Mouse (Mus musculus) liver, embryonic 14.5 days (tissue): ENCODE data around the gene Nr5a2. TPM values are rescaled to one million over a fixed set of nuclear protein-coding genes. Genes with fewer than 3 reads are reported as not detected.

ENCODE experiments used
- ATAC-seq: fragments of 200-750 bp; cut with Nextera tagmentation; 2 replicates; pipeline ENCODE4 v1.8.0; 2017; ENCODE audit warnings: moderate number of reproducible peaks, mild to moderate bottlenecking, moderate library complexity; ENCODE audit not compliant: insufficient read depth
- DNase-seq, 3 experiments: peaks; one replicate each; pipeline ENCODE4 v3.0.0-alpha.2; 2012 to 2013; ENCODE audit warnings: low read depth in 3 of 3, low spot score in 3 of 3
- H3K27ac ChIP-seq: fragments of 300-500 bp; sonication (generic); 2 replicates; pipeline ENCODE4 v1.5.1; 2014; ENCODE audit warnings: moderate library complexity, mild to moderate bottlenecking, control low read depth, inconsistent platforms
- H3K27me3 ChIP-seq: fragments of 300-500 bp; sonication (generic); 2 replicates; pipeline ENCODE4 v1.6.1; 2014; ENCODE audit warnings: mild to moderate bottlenecking, low read length, moderate library complexity; ENCODE audit not compliant: control insufficient read depth, insufficient read depth
- H3K36me3 ChIP-seq: fragments of 300-500 bp; sonication (generic); replicated peaks from 2 replicates; pipeline ENCODE4 v1.6.1; 2014; ENCODE audit warnings: low read depth; ENCODE audit not compliant: control insufficient read depth, insufficient read depth
- H3K4me1 ChIP-seq, 2 experiments: fragments of 200-500 bp in 1 of 2; fragments of 300-500 bp in 1 of 2; sonication (generic) in 1 of 2; replicated peaks; 2 replicates each; pipeline ENCODE4 v1.6.1; 2012 to 2014; ENCODE audit warnings: antibody characterized with exemption in 1 of 2, inconsistent platforms in 1 of 2, low read length in 1 of 2; ENCODE audit not compliant: control insufficient read depth in 2 of 2, insufficient read depth in 2 of 2
- H3K4me2 ChIP-seq: fragments of 300-500 bp; sonication (generic); 2 replicates; pipeline ENCODE4 v1.6.1; 2014; ENCODE audit warnings: low read depth, mild to moderate bottlenecking, control low read depth, moderate library complexity
- H3K4me3 ChIP-seq, 2 experiments: fragments of 200-500 bp in 1 of 2; fragments of 300-500 bp in 1 of 2; sonication (generic) in 1 of 2; 2 replicates each; pipeline ENCODE4 v1.5.1; 2012 to 2014; ENCODE audit warnings: low read depth in 2 of 2, low read length in 2 of 2, mild to moderate bottlenecking in 2 of 2, control low read depth in 1 of 2, inconsistent platforms in 1 of 2, moderate library complexity in 1 of 2; ENCODE audit not compliant: insufficient read depth in 1 of 2
- H3K9ac ChIP-seq: fragments of 300-500 bp; sonication (generic); replicated peaks from 2 replicates; pipeline ENCODE4 v1.6.1; 2014; ENCODE audit warnings: mild to moderate bottlenecking, control low read depth, moderate library complexity
- H3K9me3 ChIP-seq: fragments of 300-500 bp; sonication (generic); 2 replicates; pipeline ENCODE4 v1.6.1; 2016; ENCODE audit warnings: low read length, mixed read lengths; ENCODE audit not compliant: control insufficient read depth
- CTCF ChIP-seq: IDR thresholded peaks from 2 replicates; pipeline ENCODE4 v1.5.1; 2016; ENCODE audit warnings: antibody characterized with exemption, low read depth, control low read depth
- EP300 ChIP-seq: IDR thresholded peaks from 2 replicates; pipeline ENCODE4 v1.6.1; 2016; ENCODE audit warnings: antibody characterized with exemption, low read depth
- WGBS: fragments of 180-500 bp; shearing (Covaris S2); extraction: QIAGEN DNeasy Blood & Tissue Kit; methylation state at CpG from one replicate; pipeline ENCODE4 v1.1.7; 2014; ENCODE audit not compliant: insufficient replicate concordance; 5-methylcytosine and 5-hydroxymethylcytosine counted together
- polyA plus RNA-seq, 2 experiments: library from polyadenylated mRNA; depleted of rRNA in 1 of 2; stranded (reverse) in 1 of 2; unstranded in 1 of 2; fragments of >200 nt; fragmentation: Nextera tagmentation in 1 of 2; extraction: Ambion mirVana in 1 of 2; gene quantifications; 2 replicates each; pipeline versions ENCODE4 v1.2.1 to v1.2.3; 2012 to 2014

Gene Nr5a2
- polyA plus RNA-seq, 2 experiments, result 1.4 to 2.8 TPM

DNA sequence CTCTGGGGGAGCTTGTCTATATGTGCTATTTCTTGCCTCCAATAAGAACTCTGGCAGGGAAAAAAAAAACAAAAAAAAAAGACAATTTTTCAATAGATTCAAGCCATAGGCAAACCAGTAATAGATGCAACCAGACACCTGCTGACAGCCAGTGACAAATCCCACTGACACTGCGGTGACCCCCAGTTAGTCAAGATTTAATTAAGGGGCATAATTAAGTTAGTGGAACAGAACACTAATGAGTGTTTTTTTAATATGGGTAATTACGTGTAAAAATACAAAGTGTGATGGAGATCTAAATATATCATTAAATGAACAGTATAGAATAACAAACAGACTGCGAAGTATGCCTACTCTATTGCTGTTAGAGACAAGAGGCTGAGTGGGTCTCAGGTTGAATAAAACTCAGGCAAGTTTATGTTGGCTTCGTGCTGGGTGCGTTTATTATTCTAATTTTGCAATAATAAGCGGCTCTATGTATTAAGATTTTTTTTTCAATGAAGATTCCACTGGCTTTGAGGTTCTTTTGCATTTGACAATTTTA lies 50.7 kb downstream of the Nr5a2 start:
- no peak for ATAC-seq
- no peak overlapping the region for H3K27ac ChIP-seq
- WGBS, result 79% methylated on average over 6 of the region's 6 CpGs
- no peaks in the 10 kb centered on the region for H3K9me3 ChIP-seq
- H3K4me2 ChIP-seq, result no peak overlapping the region
- H3K4me1 ChIP-seq, result no peaks in the 10 kb centered on the region
- no peak for DNase-seq
- TF ChIP-seq CTCF (no peak), EP300 (no peak)
- no peaks in the 10 kb centered on the region for H3K36me3 ChIP-seq
- H3K27me3 ChIP-seq, result no peaks in the 10 kb centered on the region
- no peak overlapping the region for H3K4me3 ChIP-seq
- no peak overlapping the region for H3K9ac ChIP-seq

- Histone ChIP-seq H3K4me1 (peaks cover 2 to 14% of the 10 kb centered on the region in 2 experiments; a peak in 2 of 4 replicates), H3K27me3 (no peaks in the 10 kb centered on the region), H3K9ac (no peak overlapping the region), H3K4me3 (no peak overlapping the region), H3K36me3 (no peaks in the 10 kb centered on the region), H3K27ac (no peak overlapping the region), H3K4me2 (no peak overlapping the region), H3K9me3 (no peaks in the 10 kb centered on the region)
- DNase-seq, result no peak
- TF ChIP-seq CTCF, result no peak
- TF ChIP-seq EP300, result no peak
- ATAC-seq, result no peak
- 58% methylated on average over 4 of the region's 4 CpGs for WGBS
Measured at GRCm38 (mm10) chr1:136898130-136898529, 62.1 kb downstream of the Nr5a2 start.

GRCm38 (mm10) chr1:136896351-136896750 lies 63.9 kb downstream of the Nr5a2 start:
- no peaks in the 10 kb centered on the region for H3K9me3 ChIP-seq
- TF ChIP-seq EP300 (no peak), CTCF (no peak)
- no peak overlapping the region for H3K4me3 ChIP-seq
- H3K4me2 ChIP-seq, result no peak overlapping the region
- 32% methylated on average over 6 of the region's 6 CpGs for WGBS
- DNase-seq (no peak), ATAC-seq (no peak)
- H3K4me1 ChIP-seq, result peaks cover 2 to 14% of the 10 kb centered on the region in 2 experiments; a peak in 2 of 4 replicates
- no peaks in the 10 kb centered on the region for H3K27me3 ChIP-seq
- H3K9ac ChIP-seq, result no peak overlapping the region
- no peak overlapping the region for H3K27ac ChIP-seq
- H3K36me3 ChIP-seq, result no peaks in the 10 kb centered on the region

GRCm38 (mm10) chr1:136895877-136896276 lies 64.4 kb downstream of the Nr5a2 start:
- H3K9me3 ChIP-seq, result no peaks in the 10 kb centered on the region
- H3K4me2 ChIP-seq, result no peak overlapping the region
- DNase-seq, result no peak
- H3K27ac ChIP-seq, result no peak overlapping the region
- TF ChIP-seq CTCF, result no peak
- no peak for TF ChIP-seq EP300
- H3K36me3 ChIP-seq, result no peaks in the 10 kb centered on the region
- no peaks in the 10 kb centered on the region for H3K27me3 ChIP-seq
- no peak overlapping the region for H3K9ac ChIP-seq
- peaks cover 2 to 14% of the 10 kb centered on the region in 2 experiments; a peak in 2 of 4 replicates for H3K4me1 ChIP-seq
- 58% methylated on average over 8 of the region's 8 CpGs for WGBS
- H3K4me3 ChIP-seq, result no peak overlapping the region
- no peak for ATAC-seq

DNA sequence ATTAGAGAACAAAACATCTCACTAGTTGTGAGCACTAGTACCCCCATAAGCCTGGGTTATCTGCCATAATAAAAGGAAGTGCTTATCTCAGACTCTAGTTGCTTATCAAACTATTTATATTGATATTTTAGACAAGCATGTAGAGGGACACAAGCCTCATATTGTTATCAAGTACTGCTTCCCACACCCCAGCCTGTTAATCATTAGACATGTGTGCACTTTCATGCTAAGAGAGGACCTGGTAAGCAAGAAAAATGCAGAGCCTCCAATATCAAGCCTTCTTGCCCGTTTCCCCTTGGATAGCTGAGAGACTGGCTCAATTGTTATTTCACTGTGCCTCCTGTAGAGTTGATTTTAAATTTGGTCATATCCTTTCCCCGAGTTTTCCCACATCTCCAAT lies 65.5 kb downstream of the Nr5a2 start:
- H3K27ac ChIP-seq, result no peak overlapping the region

More for the DNA sequence above, 65.5 kb downstream of the Nr5a2 start:
- no peaks in the 10 kb centered on the region for H3K9me3 ChIP-seq
- H3K4me1 ChIP-seq, result peaks cover 2 to 14% of the 10 kb centered on the region in 2 experiments; a peak in 2 of 4 replicates
- TF ChIP-seq EP300, result no peak
- TF ChIP-seq CTCF, result no peak
- DNase-seq (no peak), ATAC-seq (no peak)
- WGBS, result 31% methylated on average over 2 of the region's 2 CpGs
- no peak overlapping the region for H3K4me2 ChIP-seq
- H3K27me3 ChIP-seq, result no peaks in the 10 kb centered on the region
- no peak overlapping the region for H3K4me3 ChIP-seq
- no peak overlapping the region for H3K9ac ChIP-seq
- H3K36me3 ChIP-seq, result no peaks in the 10 kb centered on the region
